ENCODE assay signal across 19 mouse cellular contexts in genomic region chr13:82432411-82432810, GRCm38 (mm10).
"Had no signal": no experiment of that assay in that cellular context is flagged by ENCODE, and none has a peak within 500 bp of the region (broad histone marks: within the 10 kb centered on the region; RNA-seq: fewer than 3 reads in every experiment).

No protein-coding gene starts in this region.

- H3K27ac ChIP-seq: kidney, postnatal 0 days; layer of hippocampus, adult 2 months; limb, embryonic 12.5 days; liver, embryonic 12.5 days; liver, embryonic 15.5 days; macrophage; midbrain, embryonic 10.5 days had no signal

- H3K4me1 ChIP-seq: limb, embryonic 12.5 days; liver, embryonic 12.5 days; liver, embryonic 15.5 days; midbrain, embryonic 10.5 days had no signal

- H3K4me3 ChIP-seq: layer of hippocampus, adult 2 months; limb, embryonic 12.5 days; liver, embryonic 12.5 days; liver, embryonic 15.5 days; midbrain, embryonic 10.5 days had no signal

- H3K27me3 ChIP-seq: limb, embryonic 12.5 days; liver, embryonic 12.5 days; liver, embryonic 15.5 days had no signal

- ATAC-seq: intestine, embryonic 16.5 days; liver, embryonic 12.5 days; lung, postnatal 0 days had no signal

- H3K9ac ChIP-seq: limb, embryonic 12.5 days; liver, embryonic 12.5 days; liver, embryonic 15.5 days had no signal

- H3K36me3 ChIP-seq: limb, embryonic 12.5 days; liver, embryonic 12.5 days; liver, embryonic 15.5 days; midbrain, embryonic 10.5 days had no signal

- DNase-seq: kidney, adult 18-20 months; kidney, adult 9 months; kidney, postnatal 25 days; layer of hippocampus, adult 9-11 months; liver; lung, adult 18-20 months; midbrain, embryonic 14.5 days; thymus, adult 2 months; thymus, postnatal 14 days; thymus, postnatal 4 days had no signal

- H3K4me2 ChIP-seq: limb, embryonic 12.5 days; liver, embryonic 12.5 days; liver, embryonic 15.5 days had no signal

- H3K9me3 ChIP-seq: limb, embryonic 12.5 days; liver, embryonic 12.5 days; liver, embryonic 15.5 days; midbrain, embryonic 10.5 days had no signal
